Mouse (Mus musculus) heart, embryonic 13.5 days (tissue): ENCODE measurements around the gene Ncf2. TPM values are rescaled to one million over a fixed set of nuclear protein-coding genes. Genes with fewer than 3 reads are reported as not detected.

Experiments
- ATAC-seq: fragments of 200-750 bp; cut with Nextera tagmentation; 2 replicates; pipeline ENCODE4 v1.8.0; 2017; ENCODE audit warnings: moderate TSS enrichment; ENCODE audit not compliant: insufficient number of reproducible peaks, low FRiP score, low TSS enrichment; ENCODE audit errors: extremely low read depth
- H3K27ac ChIP-seq: fragments of 300-500 bp; sonication (generic); replicated peaks from 2 replicates; pipeline ENCODE4 v1.5.1; 2015; ENCODE audit warnings: moderate library complexity, mild to moderate bottlenecking, inconsistent platforms
- H3K27me3 ChIP-seq: fragments of 300-500 bp; sonication (generic); replicated peaks from 2 replicates; pipeline ENCODE4 v1.6.1; 2015; ENCODE audit warnings: mild to moderate bottlenecking, inconsistent platforms
- H3K36me3 ChIP-seq: fragments of 300-500 bp; sonication (generic); 2 replicates; pipeline ENCODE4 v1.6.1; 2015; ENCODE audit warnings: mild to moderate bottlenecking, inconsistent platforms
- H3K4me1 ChIP-seq: fragments of 300-500 bp; sonication (generic); 2 replicates; pipeline ENCODE4 v1.6.1; 2015; ENCODE audit warnings: inconsistent platforms
- H3K4me2 ChIP-seq: fragments of 300-500 bp; sonication (generic); 2 replicates; pipeline ENCODE4 v1.6.1; 2015; ENCODE audit warnings: inconsistent platforms, mild to moderate bottlenecking, moderate library complexity
- H3K4me3 ChIP-seq: fragments of 300-500 bp; sonication (generic); 2 replicates; pipeline ENCODE4 v1.5.1; 2015; ENCODE audit warnings: moderate library complexity, mild to moderate bottlenecking, inconsistent platforms
- H3K9ac ChIP-seq: fragments of 300-500 bp; sonication (generic); 2 replicates; pipeline ENCODE4 v1.6.1; 2015; ENCODE audit warnings: inconsistent platforms, mild to moderate bottlenecking, moderate library complexity
- H3K9me3 ChIP-seq: fragments of 300-500 bp; sonication (generic); 2 replicates; pipeline ENCODE4 v1.6.1; 2016; ENCODE audit warnings: inconsistent platforms
- WGBS: fragments of 180-500 bp; shearing (Covaris S2); methylation state at CpG from one replicate; pipeline ENCODE4 v1.1.7; 2015; ENCODE audit warnings: mixed read lengths; 5-methylcytosine and 5-hydroxymethylcytosine counted together
- polyA plus RNA-seq: library from polyadenylated mRNA; unstranded; fragments of >200 nt; fragmentation: Nextera tagmentation; extraction: Ambion mirVana; gene quantifications from 2 replicates; pipeline ENCODE4 v1.2.1, GENCODE M21; 2015

Ncf2 gene
- polyA plus RNA-seq, 1 experiment from 2014 or later: 4.6 TPM

DNA sequence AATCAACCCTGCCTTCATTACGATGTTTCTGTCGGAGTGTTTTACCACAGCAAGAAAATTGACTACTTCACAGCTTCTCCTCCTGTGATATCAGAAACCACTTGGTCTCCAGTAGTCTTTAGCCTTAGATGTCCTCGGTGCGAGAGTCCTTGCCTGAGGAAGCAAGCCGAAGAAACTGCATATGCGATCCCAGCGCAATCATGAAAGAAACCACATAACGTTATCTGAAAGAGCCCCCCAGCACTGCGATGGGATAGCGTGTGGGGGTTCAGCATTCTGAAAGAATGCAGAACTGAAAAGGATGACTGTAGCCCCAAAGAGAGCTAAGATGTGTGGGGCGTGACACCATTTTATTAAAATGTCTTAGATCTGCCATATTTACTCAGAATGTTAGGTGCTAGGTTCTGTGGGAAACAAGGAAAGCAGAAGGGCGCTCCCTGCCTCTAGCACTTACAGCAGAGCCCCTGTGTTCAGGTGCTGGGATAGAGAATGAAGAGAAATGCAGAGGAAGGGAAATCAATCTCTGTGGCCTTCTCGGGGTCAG, 711 bp downstream of the Ncf2 start:
- Histone ChIP-seq H3K27ac (peak overlapping the region; percentile 73), H3K4me2 (no peak overlapping the region), H3K27me3 (no peaks in the 10 kb centered on the region), H3K9ac (no peak overlapping the region), H3K36me3 (no peaks in the 10 kb centered on the region), H3K4me3 (no peak overlapping the region), H3K4me1 (peaks cover 19% of the 10 kb centered on the region), H3K9me3 (no peaks in the 10 kb centered on the region)
- ATAC-seq: no peak
- 70% methylated on average over 13 of the region's 13 CpGs for WGBS

DNA sequence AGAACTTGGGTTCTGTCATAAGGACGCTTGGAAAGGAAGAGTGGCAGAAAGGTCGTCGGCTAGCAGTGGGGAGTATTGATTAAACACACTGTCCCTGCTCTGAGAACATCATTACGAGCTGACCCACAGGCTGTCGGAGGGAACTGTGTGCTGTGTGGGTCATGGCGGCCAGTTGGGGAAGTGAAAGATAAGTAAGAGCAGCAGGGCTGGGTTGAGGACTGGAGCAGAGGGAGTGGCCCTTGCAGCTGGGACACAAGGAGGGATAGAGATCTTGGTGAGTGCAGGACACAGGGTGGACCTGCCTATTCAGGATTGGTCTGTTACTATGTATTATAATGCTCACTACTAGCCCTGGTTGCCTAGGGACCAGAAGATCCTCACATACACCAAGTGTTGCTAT, 4.9 kb downstream of the Ncf2 start:
- no peaks in the 10 kb centered on the region for H3K27me3 ChIP-seq
- H3K4me3 ChIP-seq: no peak overlapping the region
- H3K4me1 ChIP-seq: peaks cover 8% of the 10 kb centered on the region
- ATAC-seq: no peak
- no peak overlapping the region for H3K4me2 ChIP-seq
- H3K36me3 ChIP-seq: no peaks in the 10 kb centered on the region
- no peak overlapping the region for H3K9ac ChIP-seq
- 71% methylated on average over 6 of the region's 6 CpGs for WGBS
- no peak overlapping the region for H3K27ac ChIP-seq
- H3K9me3 ChIP-seq: no peaks in the 10 kb centered on the region

DNA sequence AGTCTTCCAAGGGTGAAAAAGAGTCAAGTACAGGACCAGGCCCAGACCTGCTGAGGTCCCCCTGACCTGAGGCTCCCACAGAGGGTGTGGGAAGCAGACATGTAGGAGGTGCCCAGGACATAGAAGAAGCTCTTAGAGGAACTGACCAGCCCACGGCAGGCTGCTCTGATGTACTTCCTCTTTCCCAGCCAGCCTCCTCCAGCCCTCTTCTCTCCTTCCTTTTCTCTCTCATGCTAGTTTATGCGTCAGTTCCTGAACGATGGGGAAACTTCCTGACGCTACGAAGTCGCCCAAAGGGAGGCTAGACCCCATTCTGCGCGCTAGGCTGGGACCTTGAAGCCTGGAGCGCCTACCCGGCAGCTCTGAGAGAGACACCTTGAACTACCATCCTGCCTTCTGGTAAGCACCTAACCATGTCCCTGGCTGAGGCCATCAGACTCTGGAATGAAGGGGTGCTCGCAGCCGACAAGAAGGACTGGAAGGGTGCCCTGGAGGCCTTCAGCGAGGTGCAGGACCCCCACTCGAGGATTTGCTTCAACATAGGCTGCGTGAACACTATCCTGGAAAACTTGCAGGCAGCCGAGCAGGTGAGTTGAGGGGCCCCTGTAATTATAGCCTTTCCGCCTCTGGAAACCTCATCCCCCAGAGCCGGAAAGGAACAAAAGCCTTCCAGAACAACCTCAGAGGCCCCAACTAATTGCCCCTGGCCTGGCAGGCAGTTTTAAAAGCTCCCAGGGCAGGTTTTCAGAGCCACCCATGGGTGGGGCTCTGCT, 7.8 kb downstream of the Ncf2 start:
- H3K9me3 ChIP-seq: no peaks in the 10 kb centered on the region
- no peaks in the 10 kb centered on the region for H3K27me3 ChIP-seq
- H3K9ac ChIP-seq: no peak overlapping the region
- WGBS: 72% methylated on average over 18 of the region's 18 CpGs
- no peaks in the 10 kb centered on the region for H3K36me3 ChIP-seq
- peaks cover 10% of the 10 kb centered on the region for H3K4me1 ChIP-seq
- no peak overlapping the region for H3K4me2 ChIP-seq
- no peak overlapping the region for H3K4me3 ChIP-seq
- H3K27ac ChIP-seq: no peak overlapping the region
- no peak for ATAC-seq

DNA sequence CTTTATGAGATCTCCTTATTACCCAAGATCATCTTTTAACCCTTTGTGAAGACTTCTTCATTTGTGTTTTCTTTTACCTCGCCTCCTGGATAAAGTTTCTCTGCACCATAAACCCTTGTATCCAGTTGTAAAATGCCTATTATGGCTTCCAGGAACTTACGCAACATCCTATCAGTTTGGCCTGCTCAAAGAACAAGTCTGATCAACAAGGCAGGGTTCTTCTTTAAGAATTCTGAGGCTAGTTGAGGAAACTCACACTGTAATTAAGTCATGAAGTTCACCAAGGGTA, 8.3 kb downstream of the Ncf2 start:
- no peak for ATAC-seq
- H3K4me3 ChIP-seq: no peak overlapping the region

DNA sequence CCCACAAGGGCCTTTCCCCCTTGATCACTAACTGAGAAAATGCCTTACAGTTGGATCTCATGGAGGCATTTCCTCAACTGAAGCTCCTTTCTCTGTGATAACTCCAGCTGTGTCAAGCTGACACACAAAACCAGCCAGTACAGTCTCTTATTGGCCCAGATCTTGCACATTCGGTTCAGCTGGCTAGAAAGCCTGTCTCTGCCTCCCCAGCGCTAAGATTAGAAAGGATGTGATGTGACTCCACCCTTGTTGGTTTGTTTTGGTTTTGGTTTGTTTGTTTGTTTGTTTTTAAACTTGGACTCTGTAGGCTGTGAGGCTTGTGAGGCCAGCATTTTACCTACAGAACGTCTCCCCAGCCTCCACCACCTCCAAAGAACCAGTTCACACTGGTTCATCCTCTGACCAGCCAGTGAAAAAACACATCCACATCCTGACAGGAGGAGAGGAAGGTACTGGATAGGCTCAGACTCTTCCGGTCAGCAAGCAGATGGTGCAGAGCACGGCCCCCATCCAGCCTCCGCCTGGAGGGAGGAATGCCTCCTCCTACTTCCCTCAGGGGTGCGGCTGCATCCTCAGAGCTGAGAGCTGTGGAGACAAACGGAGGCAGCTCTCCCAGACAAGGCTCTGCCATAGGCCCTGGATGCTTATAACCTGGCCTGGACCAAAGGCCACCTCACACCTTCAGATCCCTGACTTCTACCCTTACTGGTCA, 9.7 kb downstream of the Ncf2 start:
- H3K36me3 ChIP-seq: no peaks in the 10 kb centered on the region
- no peaks in the 10 kb centered on the region for H3K27me3 ChIP-seq
- peaks cover 13% of the 10 kb centered on the region for H3K4me1 ChIP-seq
- peak overlapping the region; percentile 72 for H3K27ac ChIP-seq
- H3K9ac ChIP-seq: no peak overlapping the region
- WGBS: 20% methylated on average over 8 of the region's 8 CpGs
- no peak overlapping the region for H3K4me2 ChIP-seq
- no peaks in the 10 kb centered on the region for H3K9me3 ChIP-seq
- no peak overlapping the region for H3K4me3 ChIP-seq
- peak; percentile 67 for ATAC-seq

More for the DNA sequence above, 8.3 kb downstream of the Ncf2 start:
- Histone ChIP-seq H3K4me1 (peaks cover 10% of the 10 kb centered on the region), H3K9ac (no peak overlapping the region), H3K9me3 (no peaks in the 10 kb centered on the region), H3K36me3 (no peaks in the 10 kb centered on the region), H3K4me2 (no peak overlapping the region), H3K27me3 (no peaks in the 10 kb centered on the region), H3K27ac (no peak overlapping the region)
- 80% methylated on average over 2 of the region's 2 CpGs for WGBS

DNA sequence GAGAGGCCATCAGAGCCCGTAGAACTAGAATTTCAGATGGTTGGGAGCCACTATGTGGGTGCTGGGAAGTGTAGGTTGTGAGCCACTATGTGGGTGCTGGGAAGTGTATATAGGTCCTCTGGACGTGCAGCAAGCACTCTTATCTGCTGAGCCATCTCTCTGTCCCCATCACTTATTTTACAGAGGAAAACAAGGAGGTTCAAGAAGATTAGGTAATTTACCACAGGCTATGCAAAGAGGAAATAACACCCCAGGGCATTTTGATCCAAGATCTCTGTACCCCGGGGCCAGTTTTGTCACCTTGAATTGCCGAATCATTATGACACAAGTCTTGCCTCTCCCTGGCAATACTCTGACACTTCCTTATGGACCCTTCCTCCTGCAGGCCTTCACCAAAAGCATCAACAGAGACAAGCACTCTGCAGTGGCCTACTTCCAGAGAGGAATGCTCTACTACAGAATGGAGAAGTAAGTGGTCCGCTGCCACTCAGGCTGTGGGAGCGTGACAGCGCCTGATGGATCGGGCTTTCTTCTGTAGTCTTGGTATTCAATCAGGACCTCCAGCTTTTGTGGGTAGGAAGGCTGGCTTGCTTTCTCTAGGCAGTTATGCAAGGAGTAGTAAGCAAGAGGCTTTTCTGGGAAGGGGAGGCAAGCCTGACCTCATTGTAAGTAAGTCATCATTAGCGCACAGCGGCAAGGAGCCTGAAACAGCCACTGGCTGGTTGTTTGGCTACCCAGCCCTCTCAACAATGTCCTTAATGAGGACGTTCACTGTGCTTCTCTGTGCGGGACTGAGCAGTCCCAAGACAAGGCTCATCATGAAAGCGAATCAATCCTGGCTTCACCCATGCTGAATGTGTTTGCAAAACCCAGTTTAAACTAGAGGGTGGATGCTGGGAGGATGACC, 10.8 kb downstream of the Ncf2 start:
- H3K9me3 ChIP-seq: no peaks in the 10 kb centered on the region
- no peak for ATAC-seq
- H3K36me3 ChIP-seq: no peaks in the 10 kb centered on the region
- no peak overlapping the region for H3K4me3 ChIP-seq
- no peak overlapping the region for H3K4me2 ChIP-seq
- WGBS: 73% methylated on average over 13 of the region's 13 CpGs
- no peak overlapping the region for H3K27ac ChIP-seq
- no peak overlapping the region for H3K9ac ChIP-seq
- peaks cover 24% of the 10 kb centered on the region for H3K4me1 ChIP-seq
- H3K27me3 ChIP-seq: no peaks in the 10 kb centered on the region

DNA sequence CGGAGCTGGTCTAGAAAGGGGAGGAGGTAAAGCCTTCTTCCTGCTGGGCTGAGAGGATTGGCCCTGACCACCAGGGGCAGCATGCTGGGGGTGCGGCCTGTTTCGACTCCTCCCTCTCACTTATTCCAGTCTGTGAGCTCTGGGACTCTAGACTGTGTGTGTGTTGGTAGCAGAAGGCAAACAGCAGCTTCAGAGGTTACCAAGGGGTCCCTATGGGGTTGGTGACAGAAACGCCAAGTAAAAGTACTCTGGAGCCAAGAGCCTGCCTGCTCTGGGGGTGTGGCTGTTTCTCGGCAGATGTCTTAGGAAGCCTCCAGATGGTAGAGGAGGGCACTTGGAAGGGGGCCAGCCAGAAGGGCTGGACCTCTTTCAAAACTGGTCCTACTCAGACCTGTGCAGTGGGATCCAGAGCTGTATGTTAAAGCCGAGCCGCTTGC, 15.3 kb downstream of the Ncf2 start:
- H3K4me3 ChIP-seq: 0 out of 2 replicates have a peak overlapping the region, but pooled peaks have one; percentile 8
- H3K36me3 ChIP-seq: no peaks in the 10 kb centered on the region
- peak overlapping the region; percentile 36 for H3K4me2 ChIP-seq
- no peak overlapping the region for H3K27ac ChIP-seq
- H3K4me1 ChIP-seq: peaks cover 46% of the 10 kb centered on the region
- 0 out of 2 replicates have a peak overlapping the region, but pooled peaks have one; percentile 10 for H3K9ac ChIP-seq
- no peak for ATAC-seq
- H3K9me3 ChIP-seq: no peaks in the 10 kb centered on the region
- WGBS: 39% methylated on average over 7 of the region's 7 CpGs
- H3K27me3 ChIP-seq: no peaks in the 10 kb centered on the region

DNA sequence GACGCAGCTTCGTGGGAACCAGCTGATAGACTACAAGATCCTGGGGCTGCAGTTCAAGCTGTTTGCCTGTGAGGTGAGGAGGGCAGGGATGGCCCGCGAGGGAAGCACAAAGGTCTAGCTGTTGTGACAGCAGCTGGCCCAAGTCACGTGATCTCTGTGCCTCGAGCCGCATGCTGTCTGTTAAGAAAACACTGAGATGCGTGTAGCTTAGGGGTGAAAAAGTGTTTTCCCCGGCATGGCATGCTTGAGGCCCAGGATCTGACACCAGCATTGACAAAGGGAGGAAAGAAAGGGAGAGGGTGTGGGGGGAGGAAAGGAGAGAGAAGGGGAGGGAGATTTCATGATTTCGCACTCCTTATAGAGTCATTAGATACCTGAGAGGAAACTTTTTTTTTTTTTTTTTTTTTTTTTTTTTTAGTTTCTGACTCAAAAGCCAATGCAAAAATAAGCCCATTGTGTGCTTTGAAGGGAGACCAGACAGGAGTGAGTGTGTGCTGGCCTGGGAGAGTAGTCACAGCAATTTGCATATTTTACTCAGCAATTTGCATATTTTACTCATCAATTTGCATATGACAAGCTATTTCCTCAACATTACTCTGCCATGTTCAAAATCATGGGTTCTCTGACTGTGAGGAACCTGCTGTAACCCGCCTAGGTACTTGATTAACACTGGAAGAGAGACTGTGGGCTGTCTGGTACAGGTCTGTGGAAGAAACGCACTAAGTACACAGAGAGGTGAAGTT, 17.2 kb downstream of the Ncf2 start:
- Histone ChIP-seq H3K9me3 (no peaks in the 10 kb centered on the region), H3K4me3 (no peak overlapping the region), H3K27me3 (no peaks in the 10 kb centered on the region), H3K9ac (0 out of 2 replicates have a peak overlapping the region, but pooled peaks have one; percentile 50), H3K36me3 (no peaks in the 10 kb centered on the region), H3K27ac (peak overlapping the region; percentile 80), H3K4me2 (peak overlapping the region; percentile 36), H3K4me1 (peaks cover 46% of the 10 kb centered on the region)
- 33% methylated on average over 12 of the region's 12 CpGs for WGBS
- no peak for ATAC-seq

DNA sequence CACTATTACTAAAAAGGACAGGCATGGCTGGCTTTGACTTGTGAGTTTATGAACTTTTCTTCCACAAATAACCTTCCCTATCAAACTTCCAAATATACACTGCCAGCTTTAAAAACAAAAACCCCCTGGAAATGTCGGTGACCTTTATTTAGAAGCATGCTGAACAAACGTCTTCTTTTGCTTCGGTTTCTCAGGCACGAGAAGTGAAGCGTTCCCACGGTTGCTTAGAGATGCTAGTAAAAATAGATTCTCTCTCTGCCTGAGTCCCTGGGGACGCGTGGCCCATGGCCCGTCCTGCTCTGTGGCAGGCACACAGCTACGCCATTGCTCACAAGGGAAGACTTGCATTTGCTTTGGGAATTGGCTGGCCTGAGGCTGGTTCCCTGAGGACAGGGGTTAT, 17.8 kb downstream of the Ncf2 start:
- ATAC-seq: no peak; the same call in 1 of the 2 replicates
- H3K9me3 ChIP-seq: no peaks in the 10 kb centered on the region
- peak overlapping the region; percentile 50; the same call in 1 of the 2 replicates for H3K9ac ChIP-seq
- peak overlapping the region; percentile 80 for H3K27ac ChIP-seq
- H3K27me3 ChIP-seq: no peaks in the 10 kb centered on the region
- no peaks in the 10 kb centered on the region for H3K36me3 ChIP-seq
- peaks cover 46% of the 10 kb centered on the region for H3K4me1 ChIP-seq
- no peak overlapping the region for H3K4me3 ChIP-seq
- WGBS: 17% methylated on average over 10 of the region's 10 CpGs
- peak overlapping the region; percentile 36 for H3K4me2 ChIP-seq

DNA sequence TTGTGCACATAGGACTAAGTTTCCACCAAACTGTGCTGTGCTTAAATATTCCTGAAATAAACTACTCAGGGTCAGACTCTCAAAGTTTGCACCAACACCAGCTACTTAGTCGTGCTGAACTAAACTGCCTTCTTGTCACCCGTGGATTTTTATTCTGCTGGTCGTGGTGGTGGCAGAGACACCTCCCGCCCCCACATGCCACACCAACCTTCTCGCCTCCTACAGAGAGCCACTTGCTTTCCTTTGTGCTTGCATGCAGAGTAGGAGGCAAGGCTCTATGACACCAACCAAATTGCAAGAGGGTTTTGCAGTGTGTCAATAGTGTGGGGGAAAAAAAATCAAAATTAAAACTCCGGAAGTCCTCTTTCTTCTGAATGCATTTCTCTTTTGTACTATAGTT, 19.6 kb downstream of the Ncf2 start:
- no peak overlapping the region for H3K9ac ChIP-seq
- H3K4me1 ChIP-seq: peaks cover 43% of the 10 kb centered on the region
- no peaks in the 10 kb centered on the region for H3K36me3 ChIP-seq
- no peak overlapping the region for H3K4me3 ChIP-seq
- H3K9me3 ChIP-seq: no peaks in the 10 kb centered on the region
- WGBS: 69% methylated on average over 6 of the region's 6 CpGs
- H3K4me2 ChIP-seq: no peak overlapping the region
- ATAC-seq: no peak
- no peaks in the 10 kb centered on the region for H3K27me3 ChIP-seq
- no peak overlapping the region for H3K27ac ChIP-seq
